Mouse (Mus musculus) urinary bladder, adult 2 months (tissue): ENCODE measurements around the gene Gm266. TPM values are rescaled to one million over a fixed set of nuclear protein-coding genes. Genes with fewer than 3 reads are reported as not detected.
A peak's percentile ranks its signal among the peaks of the same experiment; 100 is the strongest.

Experiments
- DNase-seq: peaks from one replicate; pipeline ENCODE4 v3.0.0; 2022; ENCODE audit warnings: low spot score
- polyA plus RNA-seq: library from polyadenylated mRNA; depleted of rRNA; stranded (reverse); fragments of >200 nt; gene quantifications from 2 replicates; pipeline ENCODE4 v1.2.3, GENCODE M21; 2012

Gene Gm266
- polyA plus RNA-seq, 1 experiment: 6.7 TPM

DNA sequence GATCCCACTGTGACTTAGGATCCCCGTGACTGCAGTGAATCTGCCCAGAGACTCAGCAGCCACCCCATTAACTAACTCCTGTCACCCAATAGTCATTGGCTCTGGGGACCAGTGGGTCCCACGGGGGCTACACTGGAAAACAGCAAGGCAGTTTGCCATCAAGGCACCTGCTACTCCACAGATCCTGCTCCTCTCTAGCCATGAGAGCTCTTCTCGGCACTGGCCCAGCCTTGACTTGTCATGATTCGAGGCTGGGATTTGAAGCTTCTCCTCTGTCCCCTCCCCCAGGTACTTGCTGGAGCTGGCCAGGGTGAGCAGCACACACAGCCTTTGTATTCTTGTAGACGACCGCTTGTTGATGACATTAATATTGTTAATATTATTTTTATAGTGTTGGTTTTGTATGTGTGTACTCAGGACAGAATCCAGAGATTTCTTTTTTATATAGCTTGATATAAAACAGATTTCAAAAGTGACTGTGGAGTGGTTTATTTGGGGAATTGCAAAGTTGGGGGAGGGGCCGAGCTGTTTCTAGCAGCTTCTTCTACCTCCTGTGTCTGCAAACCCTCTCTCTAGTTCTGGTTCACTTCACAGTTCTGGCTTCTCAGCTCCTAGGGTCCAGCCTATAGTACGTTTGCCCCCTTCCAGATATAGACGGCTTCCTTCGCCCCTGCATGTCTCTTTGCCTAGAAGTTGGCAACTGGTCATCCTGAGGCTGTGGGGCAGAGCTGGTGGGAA lies 30.9 kb downstream of the Gm266 start:
- no peak for DNase-seq

DNA sequence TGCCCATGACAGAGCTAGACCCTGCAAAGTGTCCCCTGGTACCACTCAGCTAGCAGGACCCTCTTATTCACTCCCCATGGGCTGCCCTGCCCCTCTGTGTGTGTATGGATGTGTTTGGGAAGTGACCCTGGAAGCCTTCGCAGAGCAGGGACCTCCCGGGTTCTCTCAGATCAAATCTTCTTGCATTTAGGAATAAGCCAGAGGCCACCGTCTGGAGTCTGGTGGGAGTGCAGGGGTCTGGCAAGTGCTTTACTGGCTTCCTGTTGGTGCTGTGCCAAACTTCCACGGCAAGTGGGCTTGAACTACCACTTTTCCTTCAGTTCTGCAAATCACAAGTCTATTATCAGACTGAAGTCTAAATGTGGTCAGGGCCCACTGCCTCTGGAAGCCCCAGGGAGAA lies 31.6 kb downstream of the Gm266 start:
- no peak for DNase-seq

DNA sequence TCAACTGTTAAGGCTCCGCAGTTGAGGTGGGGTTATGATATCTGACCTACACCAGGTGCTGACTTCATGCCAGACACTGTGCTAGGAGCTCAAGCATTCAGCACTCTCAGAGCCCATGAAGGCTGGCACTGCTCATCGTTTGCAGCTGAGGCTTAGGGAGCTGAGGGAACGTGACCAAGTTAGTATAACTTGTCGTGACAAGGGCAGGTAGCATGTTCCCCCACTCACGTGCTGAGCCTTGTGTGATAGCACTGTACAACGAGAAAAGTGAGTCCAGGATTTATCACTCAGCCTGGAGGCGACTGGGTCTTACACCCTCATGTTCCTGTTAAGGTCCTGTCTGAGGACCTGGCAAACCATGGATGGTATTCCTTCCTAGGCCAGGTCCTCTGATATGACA lies 34.1 kb downstream of the Gm266 start:
- DNase-seq: no peak

DNA sequence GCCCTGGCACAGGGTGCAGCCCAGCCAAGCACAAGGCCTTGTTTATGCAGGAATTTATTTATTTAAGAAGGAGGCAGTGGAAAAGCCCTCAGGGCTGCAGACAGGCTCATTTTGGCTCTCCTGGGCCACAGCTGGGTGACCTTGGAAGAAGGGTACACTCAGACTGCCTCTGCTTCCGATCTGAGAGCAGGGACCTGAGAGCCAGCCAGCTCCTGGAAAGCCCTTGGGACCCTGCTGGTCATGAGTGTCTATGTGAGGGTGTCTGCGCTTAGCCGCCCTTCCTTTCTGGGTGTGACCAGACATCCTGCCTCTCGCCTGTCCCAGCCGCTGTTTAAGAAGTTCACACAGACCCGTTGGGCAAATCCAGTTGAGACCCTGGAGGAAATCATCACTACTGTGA lies 35.3 kb downstream of the Gm266 start:
- DNase-seq: no peak

DNA sequence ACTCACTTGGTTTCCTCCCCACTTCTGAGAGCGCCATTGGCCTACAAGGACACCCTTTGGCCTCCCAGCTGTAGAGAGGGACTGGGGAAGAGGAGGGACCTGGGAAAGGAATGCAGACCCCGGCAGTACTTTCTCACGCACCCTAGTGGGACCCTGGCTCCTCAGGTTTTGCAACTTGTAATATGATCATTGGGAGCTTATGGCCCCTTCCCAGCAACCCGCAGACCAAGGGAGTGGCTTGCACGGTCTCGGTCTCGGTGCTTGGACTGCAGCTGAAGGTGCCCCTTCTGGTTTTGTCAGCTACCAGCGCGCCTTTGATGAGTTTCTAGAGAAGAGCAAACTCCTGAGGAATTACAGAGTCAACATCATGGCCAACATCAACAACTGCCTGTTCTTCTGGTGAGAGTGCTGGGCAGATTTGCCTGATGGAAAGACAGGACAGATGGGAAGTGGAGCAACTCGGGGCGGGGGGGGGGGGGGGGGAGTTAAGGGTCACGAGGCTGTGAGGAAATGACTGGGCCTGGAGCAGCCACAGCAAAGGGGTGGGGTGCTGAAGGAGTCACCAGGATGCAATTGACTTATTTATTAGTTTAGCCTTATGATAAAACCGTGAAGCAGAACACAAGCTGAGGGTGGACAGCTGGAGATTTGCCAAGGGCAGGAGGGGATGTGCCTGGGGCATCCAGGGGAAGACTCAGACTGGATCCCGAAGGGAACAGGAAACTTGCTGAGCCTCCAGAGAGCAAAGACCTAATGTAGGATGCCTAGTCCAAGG lies 36.5 kb downstream of the Gm266 start:
- DNase-seq: no peak

DNA sequence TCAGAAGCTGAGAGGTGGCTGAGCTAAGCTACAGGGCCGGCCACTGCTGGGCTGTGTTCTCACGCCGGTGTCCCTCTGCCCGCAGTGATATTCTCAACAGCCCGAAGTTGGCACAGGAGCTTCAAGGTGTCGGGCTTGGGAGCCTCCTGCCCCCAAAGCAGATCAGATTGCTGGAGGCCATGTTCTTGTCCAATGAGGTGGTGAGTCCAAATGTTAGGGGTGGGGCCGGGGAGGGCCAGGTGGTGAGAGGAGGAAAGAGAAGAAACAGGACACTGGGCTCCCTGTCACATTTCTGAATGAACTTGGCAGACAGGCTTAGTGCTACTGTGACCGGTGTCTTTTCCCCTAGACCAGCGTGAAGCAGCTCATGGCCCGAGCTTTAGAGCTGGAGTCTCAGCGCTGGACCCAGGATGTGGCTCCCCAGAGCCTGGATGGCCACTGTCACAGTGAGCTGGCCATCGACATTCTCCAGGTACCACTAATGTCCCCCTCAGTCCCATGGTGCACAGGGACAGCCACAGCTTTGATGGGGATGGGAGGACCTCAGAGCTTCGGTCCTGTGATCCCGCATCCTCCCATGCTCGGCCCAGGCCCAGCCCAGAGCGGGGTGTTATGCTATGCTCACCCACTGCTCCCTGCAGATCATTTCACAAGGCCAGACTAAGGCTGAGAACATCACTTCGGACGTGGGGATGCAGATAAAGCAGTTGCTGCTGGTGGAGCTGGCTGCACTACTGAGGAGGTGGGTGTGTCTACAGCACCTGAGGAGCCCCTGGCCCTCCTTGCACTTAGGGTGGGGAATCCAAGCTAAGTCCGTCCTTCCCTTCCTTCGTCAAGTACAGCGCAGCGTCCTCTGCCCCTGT lies 37.5 kb downstream of the Gm266 start:
- DNase-seq: no peak

DNA sequence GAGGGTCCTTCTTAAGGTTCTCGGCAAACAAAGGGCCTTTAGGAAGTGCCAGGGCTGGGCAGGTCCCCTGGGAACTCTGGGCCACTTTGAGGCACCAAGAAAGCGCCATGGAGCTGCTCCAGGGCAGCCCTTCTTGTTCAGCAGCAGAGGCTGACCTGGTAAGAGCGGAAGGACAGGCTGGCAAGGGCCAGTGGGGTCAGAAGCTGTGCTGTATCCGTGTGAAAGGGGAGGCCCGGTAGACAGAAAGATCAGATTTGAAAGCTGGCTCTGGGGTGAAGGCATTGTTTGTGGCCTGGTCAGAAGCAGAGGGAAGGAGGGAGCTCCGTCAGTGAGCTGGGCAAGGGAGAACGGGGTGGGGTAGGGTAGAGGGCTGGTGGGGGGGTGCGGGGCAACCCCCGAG lies 38.3 kb downstream of the Gm266 start:
- DNase-seq: no peak

DNA sequence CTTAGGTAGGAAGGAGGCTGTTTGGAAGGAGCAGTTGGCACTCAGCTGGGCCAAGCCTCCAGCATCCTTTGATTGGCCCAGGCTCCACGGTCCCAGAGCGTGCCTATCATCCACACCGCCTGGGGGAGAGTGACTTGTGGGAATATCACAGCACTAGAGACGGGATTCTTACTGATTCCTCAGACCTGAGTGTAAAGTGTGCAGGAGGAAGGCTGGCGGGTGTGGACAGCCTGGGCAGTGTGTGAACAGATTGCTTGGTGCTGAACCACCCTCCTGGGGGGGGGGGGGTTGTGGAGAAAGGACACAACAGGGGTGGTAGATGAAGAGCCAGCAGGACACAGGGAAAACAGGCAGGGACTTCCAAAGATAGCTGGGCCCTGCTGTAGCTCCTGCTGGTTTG lies 38.9 kb downstream of the Gm266 start:
- no peak for DNase-seq

DNA sequence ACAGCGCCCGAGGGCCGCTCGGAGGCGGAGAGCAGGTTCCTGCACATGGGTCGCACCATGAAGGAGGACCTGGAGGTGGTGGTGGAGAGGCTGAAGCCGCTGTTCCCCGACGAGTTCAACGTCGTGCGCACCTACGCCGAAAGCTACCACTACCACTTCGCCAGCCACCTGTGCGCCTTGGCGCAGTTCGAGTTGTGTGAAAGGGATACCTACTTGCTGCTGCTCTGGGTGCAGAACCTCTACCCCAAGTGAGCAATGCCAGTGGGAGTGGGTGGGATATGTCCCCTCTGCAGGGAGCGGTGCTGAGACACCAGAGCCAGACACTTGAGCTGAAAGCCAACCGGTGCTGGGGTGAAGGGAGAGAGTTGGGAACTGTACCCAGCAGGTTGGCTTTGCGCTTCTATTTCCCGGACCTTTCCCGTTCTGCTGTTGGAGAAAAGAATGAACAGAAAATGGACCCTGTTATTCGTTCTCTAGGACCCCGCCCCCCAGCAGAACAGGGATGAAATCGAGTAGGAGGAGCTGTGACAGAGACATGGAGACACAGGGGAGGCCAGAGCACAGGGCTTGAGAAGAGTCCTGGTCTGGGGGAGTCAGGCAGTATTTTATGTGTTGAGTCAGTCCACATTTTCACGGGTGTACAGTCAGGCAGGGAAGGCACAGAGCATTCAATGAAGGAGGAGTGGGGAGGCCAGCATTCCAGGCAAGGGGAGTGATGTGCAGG lies 39.6 kb downstream of the Gm266 start:
- no peak for DNase-seq

DNA sequence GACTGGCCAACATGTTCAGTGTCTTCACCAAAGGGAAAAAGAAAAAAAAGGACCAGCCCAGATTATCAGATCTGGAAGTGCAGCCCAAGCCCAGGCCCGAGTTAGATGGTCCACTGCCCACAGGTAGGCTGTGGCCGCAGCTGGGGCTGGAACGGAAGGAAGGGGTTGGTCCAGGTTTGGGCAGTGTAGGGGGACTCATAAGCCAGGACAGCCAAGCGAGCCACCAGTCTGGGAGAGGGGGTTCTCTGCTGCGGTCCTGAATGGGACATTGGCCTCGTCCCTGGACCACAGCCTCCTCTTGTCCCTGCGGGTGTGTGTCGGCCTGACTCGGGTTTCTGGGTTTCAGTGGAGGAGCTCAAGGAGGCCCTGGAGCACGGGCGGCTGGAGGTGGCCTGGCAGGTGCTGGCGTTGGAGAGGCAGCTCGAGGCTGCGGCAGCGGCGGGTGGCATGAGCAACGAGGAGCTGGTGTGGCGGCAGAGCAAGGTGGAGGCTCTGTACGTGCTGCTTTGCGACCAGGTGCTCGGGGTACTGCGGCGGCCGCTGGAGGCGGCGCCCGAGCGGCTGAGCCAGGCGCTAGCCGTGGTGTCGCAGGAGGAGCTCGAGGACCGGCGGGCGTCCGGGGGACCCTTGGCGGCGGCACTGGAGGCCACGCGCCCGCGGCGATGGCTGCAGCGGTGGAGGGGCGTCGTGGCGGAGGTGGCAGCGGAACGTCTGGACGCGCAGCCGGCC lies 40.3 kb downstream of the Gm266 start:
- DNase-seq: no peak

DNA sequence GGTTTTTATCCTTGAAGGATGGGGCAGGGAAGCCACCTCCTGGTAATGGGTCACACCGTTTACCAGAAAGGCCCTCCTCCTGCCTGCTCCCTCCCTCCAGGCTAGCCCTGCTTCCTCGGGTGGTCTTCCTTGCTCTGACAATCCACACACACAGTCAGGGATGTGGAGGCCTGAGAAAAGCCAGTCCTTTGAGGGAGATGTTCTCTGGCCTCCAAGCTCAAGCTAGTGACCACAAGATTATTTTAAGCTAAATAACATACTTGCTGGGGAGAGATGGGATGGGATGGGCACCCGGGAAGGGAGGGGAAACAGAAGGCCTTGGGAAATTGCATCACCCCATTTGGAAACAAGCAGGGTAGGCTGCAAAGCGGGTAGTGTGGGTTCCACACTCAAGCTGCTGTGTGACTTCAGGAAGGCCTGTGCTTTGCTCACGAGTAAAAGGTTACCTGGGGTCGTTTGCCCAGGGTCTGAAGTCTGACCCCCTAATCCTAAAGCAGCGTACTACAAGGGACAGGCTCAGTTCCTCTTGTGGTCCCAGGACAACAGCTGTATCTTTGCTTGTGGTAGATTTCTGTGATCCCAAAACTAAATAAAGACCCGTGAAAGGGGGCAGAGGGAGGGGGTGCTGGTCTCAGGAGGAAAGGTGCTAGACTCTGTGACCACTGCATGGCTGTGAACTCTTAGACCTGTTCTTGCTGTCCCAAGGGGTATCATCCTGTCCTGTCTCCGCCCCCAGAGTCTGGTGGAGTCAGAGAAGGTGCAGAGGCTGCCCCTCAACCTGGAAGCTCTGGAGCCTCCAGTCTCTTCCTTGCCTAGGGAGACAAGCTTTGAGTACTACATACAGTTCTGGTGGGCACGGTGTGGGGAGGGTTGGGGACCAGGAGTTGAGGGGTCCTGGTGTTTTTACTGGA lies 41.4 kb downstream of the Gm266 start:
- DNase-seq: no peak

DNA sequence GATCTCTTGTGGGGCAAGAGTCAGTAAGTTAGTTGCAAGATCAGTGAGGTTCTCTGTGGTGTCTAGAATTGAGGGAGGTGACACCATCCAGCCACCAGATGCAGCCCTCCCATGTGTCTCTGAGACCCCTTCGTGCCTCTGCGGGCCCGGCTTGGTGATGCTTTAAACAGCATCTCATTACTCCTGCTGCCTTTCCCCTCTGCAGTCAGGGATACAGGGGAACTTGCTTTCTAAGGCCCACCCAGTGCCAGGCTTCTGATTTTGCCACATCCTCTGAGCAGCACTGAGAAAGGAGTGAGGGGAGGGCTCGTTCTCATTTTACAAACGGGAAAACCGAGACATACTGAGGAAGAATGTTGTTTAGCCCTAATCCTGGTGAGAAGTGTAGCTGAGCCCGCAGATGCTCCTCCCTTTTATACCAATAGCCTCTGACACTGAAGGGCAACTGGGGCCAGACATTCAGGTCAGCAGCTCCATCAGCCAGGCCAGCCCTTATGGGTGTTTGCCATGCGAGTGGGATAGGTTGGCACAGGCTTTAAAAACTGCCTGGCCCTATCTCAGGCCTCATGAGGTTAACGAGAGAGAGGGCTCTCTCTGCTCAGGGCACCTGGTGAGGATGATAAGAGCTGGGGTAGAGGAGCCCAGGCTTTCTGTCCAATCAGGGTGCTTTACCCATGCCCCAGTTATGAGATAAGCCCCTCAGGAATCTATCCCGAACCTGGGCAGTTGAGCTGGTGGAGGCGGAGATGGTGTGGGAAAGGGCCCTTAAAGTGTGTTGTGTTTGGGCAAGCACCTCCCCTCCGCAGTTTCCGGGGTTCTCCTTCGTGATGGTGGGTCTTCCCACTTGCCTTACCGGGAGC lies 42.4 kb downstream of the Gm266 start:
- DNase-seq: no peak

DNA sequence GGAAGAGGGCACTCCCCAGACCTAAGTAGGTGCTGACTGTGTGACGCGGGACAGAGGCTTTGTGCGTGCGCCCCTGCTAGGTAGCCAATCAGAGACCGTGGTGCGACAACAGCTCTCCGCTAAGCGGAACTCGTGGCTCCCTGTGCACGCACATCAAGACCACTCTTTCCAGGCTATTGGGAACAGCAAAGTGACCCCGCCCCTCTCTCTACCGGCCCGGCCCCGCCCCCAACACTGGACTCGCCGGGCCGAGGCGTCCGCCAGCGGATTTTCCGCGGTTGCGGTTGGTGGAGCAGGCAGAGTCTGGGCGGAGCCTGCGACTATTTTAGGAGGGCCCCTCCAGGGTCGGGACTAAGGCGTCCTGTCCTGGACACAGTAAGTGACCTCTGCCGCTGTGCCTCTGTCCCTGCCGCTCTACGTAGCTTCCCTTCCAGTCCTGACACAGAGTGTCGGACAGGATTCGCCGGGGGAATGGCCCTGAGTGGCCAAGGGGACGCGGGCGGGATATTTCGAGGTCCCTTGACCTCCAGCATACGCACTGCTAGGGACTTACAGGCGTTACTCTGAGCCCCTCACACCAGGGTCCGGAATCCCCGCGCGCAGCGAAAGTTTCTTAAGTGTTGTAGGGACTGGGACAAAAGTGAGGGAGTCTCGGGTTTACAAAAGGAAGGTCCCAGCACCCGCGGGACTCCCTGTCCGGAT lies 43.2 kb downstream of the Gm266 start, which contains the start of gene Tnfaip2:
Gene Tnfaip2 (plus strand): TSS at position 161 of the 702 bp plus-strand sequence.
- DNase-seq: peak; percentile 77

DNA sequence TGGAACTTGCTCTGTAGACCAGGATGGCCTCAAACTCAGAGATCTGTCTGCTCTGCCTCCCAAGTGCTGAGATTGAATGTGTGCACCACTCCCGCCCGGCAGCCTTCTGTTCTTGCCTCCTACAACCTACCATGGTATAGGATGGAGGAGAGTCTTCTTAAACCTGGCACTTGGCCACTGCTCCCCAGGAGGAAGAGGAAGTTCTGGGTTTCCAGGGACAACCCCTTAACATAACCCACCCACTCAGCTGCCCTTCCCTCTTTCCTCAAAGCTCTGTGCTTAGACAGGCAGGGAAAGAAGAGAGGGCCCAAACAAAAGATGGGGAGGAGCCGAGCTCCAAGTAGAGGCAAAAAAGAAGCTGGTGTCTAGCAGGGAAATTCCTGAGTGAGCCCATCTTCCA lies 44.1 kb downstream of the Gm266 start:
- DNase-seq: no peak

DNA sequence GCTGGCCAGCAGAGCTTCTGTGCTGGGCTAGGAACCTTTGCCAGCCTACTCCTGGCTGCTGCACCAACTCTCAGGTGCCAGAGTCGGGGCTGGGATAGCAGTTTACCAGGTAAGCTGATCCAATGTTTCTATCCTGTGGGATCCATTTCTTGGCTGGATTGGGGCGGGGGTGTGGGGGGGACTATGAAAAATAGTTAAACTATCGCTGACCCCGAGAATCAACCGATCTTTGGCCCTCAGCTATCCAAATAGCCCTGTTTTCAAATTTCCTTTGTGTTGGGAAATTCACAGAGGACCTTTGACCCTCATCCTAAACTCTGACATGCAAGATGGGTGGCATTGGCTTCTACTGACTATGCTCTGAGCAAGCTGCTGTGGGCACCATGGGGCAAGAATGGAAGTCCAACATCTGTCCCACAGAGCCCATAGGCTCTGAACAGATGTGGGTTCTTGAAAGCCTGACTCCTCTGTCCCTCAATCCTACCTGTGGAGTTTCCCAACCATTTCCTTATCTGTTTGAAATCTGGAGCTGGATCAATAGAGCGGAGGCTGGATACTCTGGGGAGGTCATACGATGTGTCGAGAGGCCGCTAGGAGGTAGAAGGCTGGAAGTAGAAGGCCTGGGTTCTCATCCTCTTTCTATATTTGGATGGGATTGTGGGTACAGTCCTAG lies 44.8 kb downstream of the Gm266 start:
- DNase-seq: no peak

DNA sequence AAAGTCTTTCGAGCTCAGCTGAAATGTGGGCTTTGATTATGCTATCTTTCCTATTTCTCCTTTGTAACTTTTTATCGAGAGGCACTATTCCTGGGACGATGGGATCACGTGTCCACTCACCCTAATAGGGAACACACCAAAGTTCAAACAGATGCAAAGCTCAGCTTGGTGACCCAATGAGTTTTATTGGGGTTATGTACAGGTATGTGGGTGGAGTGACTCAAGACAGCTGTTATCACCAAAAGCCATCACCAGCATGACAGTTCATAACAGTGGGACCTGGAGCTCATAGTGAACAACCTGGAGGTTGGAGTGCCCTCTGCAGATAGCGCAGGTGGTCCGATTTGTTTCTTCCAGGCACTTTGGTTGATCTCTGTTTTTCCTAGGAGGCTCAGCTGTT lies 46.8 kb downstream of the Gm266 start:
- no peak for DNase-seq

DNA sequence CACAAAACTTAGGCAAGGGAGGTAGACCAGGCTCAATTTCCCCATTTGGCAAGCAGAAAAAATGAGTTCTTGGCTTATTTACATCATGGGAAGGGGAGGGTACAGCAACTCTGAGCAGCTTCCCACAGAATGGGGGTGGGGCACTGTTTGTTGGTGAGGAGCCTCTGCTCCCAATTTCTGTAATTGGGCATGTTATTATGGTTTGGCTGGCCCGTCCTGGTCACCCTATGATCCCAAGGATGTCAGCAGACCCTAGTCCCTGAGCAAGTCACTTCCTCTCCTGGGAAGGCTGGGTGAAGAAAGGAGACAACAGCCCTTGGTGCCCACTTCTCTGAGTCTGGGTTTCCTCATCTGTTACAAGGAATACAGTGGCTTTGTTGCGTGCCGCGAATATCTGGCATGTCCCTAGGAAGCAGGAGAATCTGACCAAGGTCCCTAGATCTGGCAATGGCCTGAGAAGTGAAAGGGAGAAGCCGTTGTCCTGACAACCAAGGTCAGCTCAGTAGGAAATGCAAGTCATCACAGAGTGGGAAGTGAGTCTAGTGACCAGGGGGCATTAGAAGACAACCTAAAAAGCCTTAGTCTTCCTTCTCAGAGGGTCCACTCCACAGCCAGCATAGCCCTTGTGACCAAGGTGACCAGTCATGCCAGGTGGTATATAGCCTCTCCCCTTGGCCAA lies 48.3 kb downstream of the Gm266 start:
- DNase-seq: no peak
